Mouse (Mus musculus): ENCODE measurements around the gene Ivns1abp. TPM values are rescaled to one million over a fixed set of nuclear protein-coding genes. Genes with fewer than 3 reads are reported as not detected.
"Not testable (repeated sequence)": the region's sequence is repeated elsewhere in the genome, so short reads cannot be mapped to it uniquely, and the experiment has no call there.

The Ivns1abp gene
- 223 and 225 TPM in 2 replicates for polyA plus RNA-seq (2015; fragmentation: Nextera tagmentation; extraction: Ambion mirVana)

DNA sequence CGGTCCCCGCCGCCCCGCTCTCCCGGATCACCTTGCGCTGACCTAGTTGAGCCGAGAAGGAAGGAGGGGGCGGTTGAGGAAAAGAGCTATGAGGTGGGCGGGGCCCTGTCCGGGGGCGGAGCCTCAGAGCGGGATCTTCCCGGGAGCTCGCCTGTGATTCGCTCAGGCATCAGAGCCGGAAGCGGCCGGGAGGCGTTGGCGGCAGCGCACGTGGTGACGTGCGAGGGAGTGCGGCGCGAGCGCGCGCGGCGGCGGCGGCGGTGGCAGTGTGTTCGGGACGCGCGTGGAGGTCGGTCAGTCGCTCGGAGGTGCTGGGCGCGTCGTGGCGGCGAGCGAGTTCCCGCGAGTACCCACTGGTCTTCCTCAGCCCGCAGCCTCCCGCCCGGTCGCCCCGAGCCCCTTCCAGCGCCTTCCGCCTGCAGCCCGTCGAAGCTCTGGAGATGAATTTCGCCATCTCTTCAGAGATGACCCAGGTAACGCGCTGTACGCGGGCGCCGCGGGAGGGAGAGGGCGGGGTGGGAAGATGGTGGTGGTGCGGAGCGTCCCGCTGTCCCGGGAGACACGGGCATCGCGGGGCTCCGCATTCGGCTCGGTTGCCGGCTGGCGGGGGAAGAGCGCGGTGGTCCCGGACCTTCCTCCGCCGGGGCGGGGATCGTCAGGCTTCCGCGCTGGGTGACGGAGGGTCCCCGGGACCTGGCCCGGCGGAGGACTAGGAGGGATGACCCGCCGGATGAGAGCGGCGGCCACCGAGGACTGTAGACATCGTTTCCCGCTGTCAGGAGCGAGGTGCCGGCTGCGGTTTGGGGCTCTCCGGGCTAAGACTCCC lies at the start of gene Ivns1abp:
Gene Ivns1abp, plus strand, starts transcription at position 195 of the 826 bp plus-strand sequence.
- ATAC-seq (ENCODE audit: low FRiP score, low read depth), result peak; percentile 96

DNA sequence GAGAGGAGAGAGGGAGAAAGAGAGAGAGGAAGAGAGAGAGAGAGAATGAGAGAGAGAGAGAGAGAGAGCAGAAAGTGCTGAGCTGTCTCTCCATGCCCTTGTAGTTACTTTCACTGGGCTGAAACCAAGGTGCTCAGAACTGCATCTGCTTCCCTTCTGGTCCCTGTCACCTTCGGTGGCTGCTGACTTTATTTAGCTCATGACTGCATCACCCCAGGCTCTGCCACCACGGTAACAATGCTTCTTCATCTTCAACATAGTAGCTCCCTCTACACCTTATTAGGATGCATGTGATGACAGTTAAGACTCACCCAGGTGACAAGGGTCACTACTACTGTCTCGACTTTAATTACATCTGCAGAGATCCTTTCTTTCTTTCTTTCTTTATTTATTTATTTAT lies 48.8 kb upstream of the Ivns1abp start:
- WGBS, result 58% methylated on average over 3 of the region's 3 CpGs
- Histone ChIP-seq H3K36me3 (no peaks in the 10 kb centered on the region), H3K4me1 (replicated peaks) (no peaks in the 10 kb centered on the region), H3K9me3 (no peaks in the 10 kb centered on the region), H3K9ac (no peak overlapping the region), H3K4me3 (no peak overlapping the region), H3K27me3 (no peaks in the 10 kb centered on the region), H3K4me2 (no peak overlapping the region), H3K27ac (replicated peaks) (no peak overlapping the region)
- ATAC-seq (ENCODE audit: low FRiP score, low read depth), result no peak

More for the DNA sequence above, at the start of gene Ivns1abp:
- peak within 1 kb of the TSS; percentile 53 for H3K4me2 ChIP-seq
- H3K27me3 ChIP-seq, result no peaks in the 10 kb centered on the region
- H3K4me3 ChIP-seq, result peak within 1 kb of the TSS; percentile 91
- H3K27ac ChIP-seq (replicated peaks), result peak within 1 kb of the TSS; percentile 96
- no peaks in the 10 kb centered on the region for H3K9me3 ChIP-seq
- WGBS, result under 1% methylated on average over 94 of the region's 104 CpGs
- peak within 1 kb of the TSS; percentile 96 for H3K9ac ChIP-seq
- H3K4me1 ChIP-seq (replicated peaks), result peaks cover 38% of the 10 kb centered on the region
- 0 out of 2 replicates have a peak, but pooled peaks cover 2% of the 10 kb centered on the region for H3K36me3 ChIP-seq

- Histone ChIP-seq H3K4me2 (no peak overlapping the region), H3K9me3 (no peaks in the 10 kb centered on the region), H3K4me1 (replicated peaks) (no peaks in the 10 kb centered on the region), H3K9ac (no peak overlapping the region), H3K27ac (replicated peaks) (no peak overlapping the region), H3K36me3 (no peaks in the 10 kb centered on the region), H3K27me3 (no peaks in the 10 kb centered on the region), H3K4me3 (no peak overlapping the region)
- 88% methylated on average over 1 of the region's 1 CpGs for whole genome bisulfite sequencing
- ATAC-seq (ENCODE audit: low FRiP score, low read depth), result no peak
Measured at GRCm38 (mm10) chr1:151296621-151297020, 47.7 kb upstream of the Ivns1abp start.

- Histone ChIP-seq H3K27me3 (no peaks in the 10 kb centered on the region), H3K9ac (no peak overlapping the region), H3K4me2 (no peak overlapping the region), H3K4me3 (no peak overlapping the region), H3K27ac (replicated peaks) (no peak overlapping the region), H3K9me3 (no peaks in the 10 kb centered on the region), H3K36me3 (no peaks in the 10 kb centered on the region), H3K4me1 (replicated peaks) (no peaks in the 10 kb centered on the region)
- WGBS, result 86% methylated on average over 6 of the region's 6 CpGs
- ATAC-seq (ENCODE audit: low FRiP score, low read depth), result no peak
Measured at GRCm38 (mm10) chr1:151297025-151297424, 47.3 kb upstream of the Ivns1abp start.

DNA sequence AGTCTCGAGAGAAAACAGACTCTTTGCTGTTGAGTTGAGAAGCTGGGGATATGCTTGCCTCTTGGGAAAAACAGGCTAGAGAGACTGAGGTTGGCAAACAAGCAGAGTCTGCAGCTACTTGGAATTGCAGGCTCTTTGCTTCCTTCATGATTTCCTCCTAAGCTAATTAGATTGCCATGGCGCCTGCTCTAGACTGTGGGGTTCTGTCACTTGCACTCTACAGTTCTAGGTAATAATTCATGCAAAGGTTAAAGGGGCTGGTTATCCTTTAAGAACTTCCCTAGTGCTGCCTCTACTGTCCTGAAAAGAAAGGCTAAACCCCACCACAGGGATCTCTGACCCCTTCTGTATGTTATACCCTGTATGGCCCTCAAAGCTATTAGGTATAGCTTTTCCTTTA lies 46.7 kb upstream of the Ivns1abp start:
- Histone ChIP-seq H3K4me3 (no peak overlapping the region), H3K4me2 (no peak overlapping the region), H3K9ac (no peak overlapping the region), H3K36me3 (no peaks in the 10 kb centered on the region), H3K4me1 (replicated peaks) (no peaks in the 10 kb centered on the region), H3K27ac (replicated peaks) (no peak overlapping the region), H3K9me3 (no peaks in the 10 kb centered on the region), H3K27me3 (no peaks in the 10 kb centered on the region)
- ATAC-seq (ENCODE audit: low FRiP score, low read depth), result no peak
- 93% methylated on average over 2 of the region's 2 CpGs for WGBS

DNA sequence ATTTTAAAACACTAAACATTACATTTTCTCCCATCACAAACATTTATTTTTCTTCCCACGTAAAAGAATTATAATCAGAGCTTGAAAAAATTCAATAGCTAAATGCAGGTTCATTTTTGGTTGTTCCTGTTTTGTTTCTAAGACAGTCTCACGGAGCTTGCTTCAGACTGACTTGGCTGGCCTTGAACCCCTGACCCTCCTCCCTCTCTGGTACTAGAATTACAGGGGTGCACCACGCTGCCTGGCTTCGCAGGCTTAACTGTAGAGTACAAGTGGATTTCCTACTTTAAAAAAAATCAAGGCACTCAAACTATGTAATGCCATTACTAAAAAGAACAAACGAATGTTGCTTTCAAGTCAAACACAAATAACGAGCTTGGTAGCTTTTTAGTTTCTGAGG lies 42.8 kb upstream of the Ivns1abp start:
- H3K4me3 ChIP-seq, result no peak overlapping the region
- H3K9me3 ChIP-seq, result no peaks in the 10 kb centered on the region
- no peak overlapping the region for H3K4me2 ChIP-seq
- H3K36me3 ChIP-seq, result no peaks in the 10 kb centered on the region
- H3K27me3 ChIP-seq, result no peaks in the 10 kb centered on the region
- no peak for ATAC-seq (ENCODE audit: low FRiP score, low read depth)
- WGBS, result 75% methylated on average over 6 of the region's 6 CpGs
- no peak overlapping the region for H3K27ac ChIP-seq (replicated peaks)
- no peaks in the 10 kb centered on the region for H3K4me1 ChIP-seq (replicated peaks)
- no peak overlapping the region for H3K9ac ChIP-seq

DNA sequence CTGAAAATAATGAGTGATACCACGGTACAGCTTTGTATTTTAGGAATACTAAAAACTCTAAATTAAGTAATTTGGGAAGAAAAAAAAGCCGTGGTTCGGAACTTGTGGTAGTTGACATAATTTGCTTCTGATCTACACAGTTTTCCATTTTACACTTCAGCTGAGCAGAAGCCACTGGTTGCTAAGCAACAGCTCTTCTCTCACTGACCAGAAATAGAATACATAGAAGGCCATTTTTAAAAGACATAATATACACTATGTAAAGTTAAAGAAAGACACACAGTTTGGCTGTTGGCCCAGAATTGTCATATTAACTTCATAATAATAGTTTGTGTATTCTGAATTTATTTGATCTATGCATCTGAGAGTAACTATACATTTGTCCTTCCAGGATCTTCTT lies 42.4 kb upstream of the Ivns1abp start:
- Histone ChIP-seq H3K4me2 (no peak overlapping the region), H3K9me3 (no peaks in the 10 kb centered on the region), H3K27ac (replicated peaks) (no peak overlapping the region), H3K36me3 (no peaks in the 10 kb centered on the region), H3K4me3 (no peak overlapping the region), H3K27me3 (no peaks in the 10 kb centered on the region), H3K9ac (no peak overlapping the region), H3K4me1 (replicated peaks) (no peaks in the 10 kb centered on the region)
- WGBS, result 56% methylated on average over 3 of the region's 3 CpGs
- ATAC-seq (ENCODE audit: low FRiP score, low read depth), result no peak

GRCm38 (mm10) chr1:151303265-151303664 lies 41.0 kb upstream of the Ivns1abp start:
- Histone ChIP-seq H3K9me3 (no peaks in the 10 kb centered on the region), H3K4me3 (no peak overlapping the region), H3K4me1 (replicated peaks) (no peaks in the 10 kb centered on the region), H3K27ac (replicated peaks) (no peak overlapping the region), H3K36me3 (no peaks in the 10 kb centered on the region), H3K27me3 (no peaks in the 10 kb centered on the region), H3K4me2 (no peak overlapping the region), H3K9ac (no peak overlapping the region)
- ATAC-seq (ENCODE audit: low FRiP score, low read depth), result no peak

DNA sequence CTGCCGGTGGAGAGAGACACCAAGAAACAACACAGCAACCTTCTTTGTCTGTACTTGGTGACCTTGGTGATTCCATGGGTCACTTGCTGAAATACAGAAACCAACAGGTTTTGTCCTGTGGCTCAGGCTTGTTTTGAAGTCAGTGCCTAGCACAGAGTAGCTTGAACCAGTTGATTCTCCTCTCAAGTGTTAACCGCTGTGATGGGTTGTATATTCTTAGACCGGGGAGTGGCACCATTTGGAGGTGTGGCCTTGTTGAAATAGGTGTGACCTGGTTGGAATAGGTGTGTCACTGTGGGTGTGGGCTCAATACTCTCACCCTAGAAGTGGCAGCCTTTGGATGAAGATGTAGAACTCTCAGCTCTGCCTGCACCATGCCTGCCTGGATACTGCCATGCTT lies 39.3 kb upstream of the Ivns1abp start:
- WGBS, result 87% methylated on average over 3 of the region's 3 CpGs
- not testable (repeated sequence) for H3K27ac ChIP-seq (replicated peaks); H3K9ac ChIP-seq; H3K36me3 ChIP-seq; H3K4me2 ChIP-seq; H3K4me3 ChIP-seq; ATAC-seq (ENCODE audit: low FRiP score, low read depth); H3K4me1 ChIP-seq (replicated peaks); H3K27me3 ChIP-seq; H3K9me3 ChIP-seq

DNA sequence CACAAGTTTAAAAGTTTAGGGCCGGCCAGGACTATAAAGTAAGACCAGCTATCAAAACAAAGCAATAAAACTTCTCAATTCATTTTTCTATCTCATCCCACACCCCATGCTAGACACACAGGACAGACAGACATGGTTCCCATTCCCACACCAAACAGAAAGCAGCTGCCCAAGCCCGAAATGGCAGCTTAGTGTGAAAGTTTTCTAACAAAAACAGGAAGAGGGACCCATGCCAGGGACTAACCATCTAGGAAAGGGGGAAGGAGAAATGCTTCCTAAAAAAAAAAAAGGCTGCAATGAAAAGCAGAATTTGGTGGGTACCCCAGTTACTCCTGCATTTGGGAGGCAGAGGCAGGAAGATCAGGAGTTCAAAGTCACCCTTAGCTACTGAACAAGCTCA lies 37.2 kb upstream of the Ivns1abp start:
- H3K27ac ChIP-seq (replicated peaks), result no peak overlapping the region
- H3K4me1 ChIP-seq (replicated peaks), result no peaks in the 10 kb centered on the region
- no peak overlapping the region for H3K4me2 ChIP-seq
- no peaks in the 10 kb centered on the region for H3K27me3 ChIP-seq
- 84% methylated on average over 2 of the region's 2 CpGs for whole genome bisulfite sequencing
- H3K9ac ChIP-seq, result no peak overlapping the region
- no peak for ATAC-seq (ENCODE audit: low FRiP score, low read depth)
- no peaks in the 10 kb centered on the region for H3K36me3 ChIP-seq
- H3K9me3 ChIP-seq, result no peaks in the 10 kb centered on the region
- no peak overlapping the region for H3K4me3 ChIP-seq

- Histone ChIP-seq H3K4me3 (no peak overlapping the region), H3K27ac (replicated peaks) (no peak overlapping the region)
- WGBS, result 91% methylated on average over 3 of the region's 3 CpGs
Measured at GRCm38 (mm10) chr1:151307821-151308220, 36.5 kb upstream of the Ivns1abp start.

GRCm38 (mm10) chr1:151308508-151308907 lies 35.8 kb upstream of the Ivns1abp start:
- no peak overlapping the region for H3K9ac ChIP-seq
- H3K4me1 ChIP-seq (replicated peaks), result no peaks in the 10 kb centered on the region
- H3K9me3 ChIP-seq, result no peaks in the 10 kb centered on the region
- H3K27ac ChIP-seq (replicated peaks), result no peak overlapping the region
- H3K4me2 ChIP-seq, result no peak overlapping the region
- 42% methylated on average over 4 of the region's 4 CpGs for WGBS
- no peaks in the 10 kb centered on the region for H3K36me3 ChIP-seq
- no peak overlapping the region for H3K4me3 ChIP-seq
- no peaks in the 10 kb centered on the region for H3K27me3 ChIP-seq
- no peak for ATAC-seq (ENCODE audit: low FRiP score, low read depth)

More at GRCm38 (mm10) chr1:151307821-151308220, 36.5 kb upstream of the Ivns1abp start:
- Histone ChIP-seq H3K9me3 (no peaks in the 10 kb centered on the region), H3K4me2 (no peak overlapping the region), H3K27me3 (no peaks in the 10 kb centered on the region), H3K4me1 (replicated peaks) (no peaks in the 10 kb centered on the region), H3K36me3 (no peaks in the 10 kb centered on the region), H3K9ac (no peak overlapping the region)
- ATAC-seq (ENCODE audit: low FRiP score, low read depth), result no peak

GRCm38 (mm10) chr1:151310511-151310910 lies 33.8 kb upstream of the Ivns1abp start:
- Histone ChIP-seq H3K9me3 (no peaks in the 10 kb centered on the region), H3K4me3 (no peak overlapping the region), H3K4me2 (no peak overlapping the region), H3K4me1 (replicated peaks) (no peaks in the 10 kb centered on the region), H3K9ac (no peak overlapping the region), H3K36me3 (no peaks in the 10 kb centered on the region), H3K27ac (replicated peaks) (no peak overlapping the region), H3K27me3 (no peaks in the 10 kb centered on the region)
- ATAC-seq (ENCODE audit: low FRiP score, low read depth), result no peak
- 86% methylated on average over 5 of the region's 5 CpGs for whole genome bisulfite sequencing

Measured in hindbrain, embryonic 15.5 days (tissue).